Mouse (Mus musculus): ENCODE measurements around the gene Tmem167. TPM values are rescaled to one million over a fixed set of nuclear protein-coding genes. Genes with fewer than 3 reads are reported as not detected.

Tmem167 gene
- total and polyA plus RNA-seq, 3 experiments, result 15.0 to 22.5 TPM; not detected in 1

GRCm38 (mm10) chr13:90052408-90052807 lies 36.5 kb upstream of the Tmem167 start:
- Histone ChIP-seq H3K36me3 (ENCODE audit: control insufficient read depth in 1 of 2, insufficient read depth in 2 of 2, low read length in 2 of 2) (no peaks in the 10 kb centered on the region), H3K4me3 (ENCODE audit: control insufficient read depth in 1 of 2, insufficient read depth in 1 of 2, low read depth in 2 of 2, low read length in 2 of 2) (no peak overlapping the region), H3K27me3 (ENCODE audit: control insufficient read depth in 1 of 2, insufficient read depth in 2 of 2, low read length in 2 of 2) (no peaks in the 10 kb centered on the region), H3K79me2 (ENCODE audit: control insufficient read depth, insufficient read depth, low read length, poor library complexity) (no peaks in the 10 kb centered on the region), H3K27ac (ENCODE audit: control insufficient read depth, low read depth, low read length) (no peak overlapping the region), H3K9me3 (replicated peaks; ENCODE audit: insufficient read depth, low read length) (no peaks in the 10 kb centered on the region), H3K9ac (ENCODE audit: control insufficient read depth, low read depth, low read length, poor library complexity, severe bottlenecking) (no peak overlapping the region), H3K4me1 (ENCODE audit: control insufficient read depth in 1 of 2, insufficient read depth in 2 of 2, low read length in 2 of 2) (no peaks in the 10 kb centered on the region)
- DNase-seq (ENCODE audit: low read depth, low spot score), result no peak
- no peak for TF ChIP-seq TAL1 (IDR thresholded peaks at IDR 0.05; ENCODE audit: low read length)
- TF ChIP-seq POLR2AphosphoS2 (IDR thresholded peaks at IDR 0.05; ENCODE audit: low read length), result no peak
- no peak for TF ChIP-seq NRF1 (IDR thresholded peaks at IDR 0.05; ENCODE audit: insufficient read depth, low read depth, low read length, poor library complexity, severe bottlenecking)
- no peak for TF ChIP-seq MAZ (IDR thresholded peaks at IDR 0.05; ENCODE audit: low read depth, low read length)
- no peak for TF ChIP-seq SIN3A (IDR thresholded peaks at IDR 0.05; ENCODE audit: low read length)
- no peak for TF ChIP-seq KAT2A (conservative IDR thresholded peaks at IDR 0.05; ENCODE audit: low read depth, low read length)
- TF ChIP-seq POLR2AphosphoS5 (IDR thresholded peaks at IDR 0.05; ENCODE audit: borderline replicate concordance, low read depth, low read length), result no peak
- TF ChIP-seq MAX (IDR thresholded peaks at IDR 0.05; ENCODE audit: low read length), result no peak
- TF ChIP-seq MYC (IDR thresholded peaks at IDR 0.05; ENCODE audit: low read depth, low read length), result no peak

GRCm38 (mm10) chr13:90061877-90062276 lies 27.0 kb upstream of the Tmem167 start:
- Histone ChIP-seq H3K4me3 (ENCODE audit: control insufficient read depth in 1 of 2, insufficient read depth in 1 of 2, low read depth in 2 of 2, low read length in 2 of 2) (no peak overlapping the region), H3K79me2 (ENCODE audit: control insufficient read depth, insufficient read depth, low read length, poor library complexity) (no peaks in the 10 kb centered on the region), H3K27me3 (ENCODE audit: control insufficient read depth in 1 of 2, insufficient read depth in 2 of 2, low read length in 2 of 2) (no peaks in the 10 kb centered on the region), H3K27ac (ENCODE audit: control insufficient read depth, low read depth, low read length) (no peak overlapping the region), H3K9me3 (replicated peaks; ENCODE audit: insufficient read depth, low read length) (no peaks in the 10 kb centered on the region), H3K9ac (ENCODE audit: control insufficient read depth, low read depth, low read length, poor library complexity, severe bottlenecking) (no peak overlapping the region), H3K36me3 (ENCODE audit: control insufficient read depth in 1 of 2, insufficient read depth in 2 of 2, low read length in 2 of 2) (no peaks in the 10 kb centered on the region), H3K4me1 (ENCODE audit: control insufficient read depth in 1 of 2, insufficient read depth in 2 of 2, low read length in 2 of 2) (no peaks in the 10 kb centered on the region)
- no peak for TF ChIP-seq RCOR1 (IDR thresholded peaks at IDR 0.05; ENCODE audit: low read depth, low read length)
- TF ChIP-seq MEF2A (IDR thresholded peaks at IDR 0.05; ENCODE audit: extremely low read depth, insufficient replicate concordance, low read depth, low read length, poor library complexity, severe bottlenecking), result no peak
- no peak for TF ChIP-seq MAZ (IDR thresholded peaks at IDR 0.05; ENCODE audit: low read depth, low read length)
- no peak for TF ChIP-seq TCF12 (IDR thresholded peaks at IDR 0.05; ENCODE audit: low read depth, low read length)
- TF ChIP-seq SMC3 (IDR thresholded peaks at IDR 0.05; ENCODE audit: low read depth, low read length), result no peak
- no peak for TF ChIP-seq MAFK (IDR thresholded peaks at IDR 0.05; ENCODE audit: borderline replicate concordance, low read depth, low read length)
- no peak for TF ChIP-seq BHLHE40 (IDR thresholded peaks at IDR 0.05; ENCODE audit: borderline replicate concordance, low read depth, low read length)
- no peak for TF ChIP-seq HCFC1 (IDR thresholded peaks at IDR 0.05; ENCODE audit: low read depth, low read length)
- no peak for TF ChIP-seq TBP (IDR thresholded peaks at IDR 0.05; ENCODE audit: low read depth, low read length)
- no peak for TF ChIP-seq MXI1 (IDR thresholded peaks at IDR 0.05; ENCODE audit: low read depth, low read length)
- no peak for TF ChIP-seq SIN3A (IDR thresholded peaks at IDR 0.05; ENCODE audit: low read length)
- TF ChIP-seq USF2 (IDR thresholded peaks at IDR 0.05; ENCODE audit: borderline replicate concordance in 1 of 2, insufficient read depth in 1 of 2, low read depth in 1 of 2, low read length in 2 of 2), result no peak
- DNase-seq (ENCODE audit: low read depth, low spot score), result peak; percentile 35
